Mouse (Mus musculus) layer of hippocampus, adult 9-11 months (tissue): Measurements from ENCODE around the gene Bcl9.
A peak's percentile ranks its signal among the peaks of the same experiment; 100 is the strongest.

Experiments used
- DNase-seq: peaks from one replicate; pipeline ENCODE4 v3.0.0; 2022

Gene Bcl9

GRCm38 (mm10) chr3:97297553-97298432 is at the start of gene Bcl9:
Bcl9 (minus strand) TSS chr3:97297917.
- peak; percentile 91 for DNase-seq

- no peak for DNase-seq
These were observed 41.5 kb upstream of the Bcl9 start for GRCm38 (mm10) chr3:97339193-97339576.

GRCm38 (mm10) chr3:97338522-97339192 is 40.9 kb upstream of the Bcl9 start:
- DNase-seq, result peak; percentile 80

GRCm38 (mm10) chr3:97337306-97337705 is 39.6 kb upstream of the Bcl9 start:
- peak; percentile 43 for DNase-seq

- DNase-seq, result no peak
These were observed 38.6 kb upstream of the Bcl9 start for GRCm38 (mm10) chr3:97336331-97336730.

- peak; percentile 41 for DNase-seq
These were observed 36.9 kb upstream of the Bcl9 start for GRCm38 (mm10) chr3:97334618-97335017.

- no peak for DNase-seq
These were observed 34.5 kb upstream of the Bcl9 start for GRCm38 (mm10) chr3:97332172-97332571.

GRCm38 (mm10) chr3:97327809-97328208 is 30.1 kb upstream of the Bcl9 start:
- no peak for DNase-seq

- DNase-seq, result no peak
These were observed 29.6 kb upstream of the Bcl9 start for GRCm38 (mm10) chr3:97327356-97327755.

GRCm38 (mm10) chr3:97325621-97326345 is 28.1 kb upstream of the Bcl9 start:
- DNase-seq, result no peak

GRCm38 (mm10) chr3:97324046-97324445 is 26.3 kb upstream of the Bcl9 start:
- DNase-seq, result no peak

GRCm38 (mm10) chr3:97317302-97317701 is 19.6 kb upstream of the Bcl9 start:
- no peak for DNase-seq

- no peak for DNase-seq
These were observed 15.7 kb upstream of the Bcl9 start for GRCm38 (mm10) chr3:97313431-97313830.

GRCm38 (mm10) chr3:97311998-97312397 is 14.3 kb upstream of the Bcl9 start:
- peak; percentile 29 for DNase-seq

- no peak for DNase-seq
These were observed 12.2 kb upstream of the Bcl9 start for GRCm38 (mm10) chr3:97309748-97310536.

- DNase-seq, result no peak
These were observed 10.7 kb upstream of the Bcl9 start for GRCm38 (mm10) chr3:97308440-97308839.

- no peak for DNase-seq
These were observed 8.2 kb upstream of the Bcl9 start for GRCm38 (mm10) chr3:97305907-97306306.

- DNase-seq, result no peak
These were observed 3.9 kb upstream of the Bcl9 start for GRCm38 (mm10) chr3:97301586-97301985.

GRCm38 (mm10) chr3:97300370-97300769 is 2.7 kb upstream of the Bcl9 start:
- no peak for DNase-seq

- DNase-seq, result no peak
These were observed 2.2 kb upstream of the Bcl9 start for GRCm38 (mm10) chr3:97299885-97300284.

GRCm38 (mm10) chr3:97298856-97299465 is 1.2 kb upstream of the Bcl9 start:
- DNase-seq, result no peak

GRCm38 (mm10) chr3:97296941-97297552 is 670 bp downstream of the Bcl9 start:
- peak; percentile 56 for DNase-seq
